Mouse (Mus musculus) lung, embryonic 15.5 days (tissue): Measurements from ENCODE around the gene Rnf145. TPM values are rescaled to one million over a fixed set of nuclear protein-coding genes. Genes with fewer than 3 reads are reported as not detected.
"Not testable (repeated sequence)": the region's sequence is repeated elsewhere in the genome, so short reads cannot be mapped to it uniquely, and the experiment has no call there.

Source experiments
- ATAC-seq: fragments of 200-750 bp; cut with Nextera tagmentation; 2 replicates; pipeline ENCODE4 v1.8.0; 2017; ENCODE audit warnings: moderate number of reproducible peaks, borderline replicate concordance; ENCODE audit not compliant: low FRiP score, low TSS enrichment; ENCODE audit errors: extremely low read depth
- H3K27ac ChIP-seq: fragments of 300-500 bp; sonication (generic); 2 replicates; pipeline ENCODE4 v1.5.1; 2015; ENCODE audit warnings: moderate library complexity, mild to moderate bottlenecking, inconsistent platforms
- H3K27me3 ChIP-seq: fragments of 300-500 bp; sonication (generic); 2 replicates; pipeline ENCODE4 v1.6.1; 2015; ENCODE audit warnings: inconsistent platforms
- H3K36me3 ChIP-seq: fragments of 300-500 bp; sonication (generic); 2 replicates; pipeline ENCODE4 v1.6.1; 2015; ENCODE audit warnings: inconsistent platforms
- H3K4me1 ChIP-seq: fragments of 300-500 bp; sonication (generic); 2 replicates; pipeline ENCODE4 v1.6.1; 2015; ENCODE audit warnings: inconsistent platforms
- H3K4me2 ChIP-seq: fragments of 300-500 bp; sonication (generic); 2 replicates; pipeline ENCODE4 v1.6.1; 2015; ENCODE audit warnings: inconsistent platforms, mild to moderate bottlenecking, moderate library complexity
- H3K4me3 ChIP-seq: fragments of 300-500 bp; sonication (generic); 2 replicates; pipeline ENCODE4 v1.5.1; 2015; ENCODE audit warnings: mild to moderate bottlenecking, inconsistent platforms
- H3K9ac ChIP-seq: fragments of 300-500 bp; sonication (generic); 2 replicates; pipeline ENCODE4 v1.6.1; 2015; ENCODE audit warnings: inconsistent platforms
- H3K9me3 ChIP-seq: fragments of 300-500 bp; sonication (generic); 2 replicates; pipeline ENCODE4 v1.6.1; 2016; ENCODE audit warnings: inconsistent platforms
- WGBS: fragments of 180-500 bp; shearing (Covaris S2); methylation state at CpG from one replicate; pipeline ENCODE4 v1.1.7; 2015; 5-methylcytosine and 5-hydroxymethylcytosine counted together
- polyA plus RNA-seq: library from polyadenylated mRNA; unstranded; fragments of >200 nt; fragmentation: Nextera tagmentation; extraction: Ambion mirVana; gene quantifications from 2 replicates; pipeline ENCODE4 v1.2.1, GENCODE M21; 2015

Rnf145 gene
- polyA plus RNA-seq, 1 experiment from 2014 or later = 77.2 TPM

GRCm38 (mm10) chr11:44554339-44554738, 35.6 kb downstream of the Rnf145 start:
- Histone ChIP-seq H3K4me3 (no peak overlapping the region), H3K4me1 (0 out of 2 replicates have a peak, but pooled peaks cover 2% of the 10 kb centered on the region), H3K9ac (no peak overlapping the region), H3K4me2 (no peak overlapping the region), H3K27me3 (no peaks in the 10 kb centered on the region), H3K36me3 (peaks cover 58% of the 10 kb centered on the region), H3K27ac (no peak overlapping the region), H3K9me3 (no peaks in the 10 kb centered on the region)
- WGBS = 51% methylated on average over 4 of the region's 4 CpGs
- ATAC-seq = peak; percentile 76

- 82% methylated on average over 3 of the region's 3 CpGs for WGBS
- H3K9me3 ChIP-seq = no peaks in the 10 kb centered on the region
- no peak overlapping the region for H3K4me2 ChIP-seq
- H3K36me3 ChIP-seq = peaks cover 51% of the 10 kb centered on the region
- H3K9ac ChIP-seq = no peak overlapping the region
- H3K4me3 ChIP-seq = no peak overlapping the region
- peaks cover 11% of the 10 kb centered on the region for H3K4me1 ChIP-seq
- H3K27me3 ChIP-seq = no peaks in the 10 kb centered on the region
- no peak for ATAC-seq
- H3K27ac ChIP-seq = no peak overlapping the region
These were observed 39.8 kb downstream of the Rnf145 start for GRCm38 (mm10) chr11:44558521-44558920.

GRCm38 (mm10) chr11:44559466-44559865, 40.7 kb downstream of the Rnf145 start:
- Histone ChIP-seq H3K27ac (no peak overlapping the region), H3K27me3 (no peaks in the 10 kb centered on the region), H3K4me2 (no peak overlapping the region), H3K4me1 (peaks cover 10% of the 10 kb centered on the region), H3K9me3 (no peaks in the 10 kb centered on the region), H3K36me3 (peaks cover 55% of the 10 kb centered on the region), H3K9ac (no peak overlapping the region), H3K4me3 (no peak overlapping the region)
- ATAC-seq = no peak
- 88% methylated on average over 6 of the region's 6 CpGs for WGBS

- WGBS = 94% methylated on average over 8 of the region's 8 CpGs
- no peak for ATAC-seq
- Histone ChIP-seq H3K9ac (no peak overlapping the region), H3K4me3 (no peak overlapping the region), H3K27me3 (no peaks in the 10 kb centered on the region), H3K9me3 (no peaks in the 10 kb centered on the region), H3K27ac (no peak overlapping the region), H3K36me3 (peaks cover 56% of the 10 kb centered on the region), H3K4me2 (no peak overlapping the region), H3K4me1 (peaks cover 8% of the 10 kb centered on the region)
These were observed 41.6 kb downstream of the Rnf145 start for GRCm38 (mm10) chr11:44560396-44560795.

GRCm38 (mm10) chr11:44561476-44562015, 42.8 kb downstream of the Rnf145 start:
- peaks cover 61% of the 10 kb centered on the region for H3K36me3 ChIP-seq
- no peak overlapping the region for H3K9ac ChIP-seq
- H3K4me2 ChIP-seq = no peak overlapping the region
- no peak overlapping the region for H3K4me3 ChIP-seq
- ATAC-seq = no peak
- peaks cover 8% of the 10 kb centered on the region for H3K4me1 ChIP-seq
- WGBS = 90% methylated on average over 21 of the region's 21 CpGs
- H3K9me3 ChIP-seq = no peaks in the 10 kb centered on the region
- no peak overlapping the region for H3K27ac ChIP-seq
- H3K27me3 ChIP-seq = no peaks in the 10 kb centered on the region

GRCm38 (mm10) chr11:44562389-44563135, 43.8 kb downstream of the Rnf145 start:
- Histone ChIP-seq H3K27ac (no peak overlapping the region; the same call in 1 of the 2 replicates), H3K27me3 (no peaks in the 10 kb centered on the region), H3K9ac (no peak overlapping the region), H3K4me3 (no peak overlapping the region), H3K4me2 (no peak overlapping the region), H3K4me1 (peaks cover 8% of the 10 kb centered on the region), H3K36me3 (peaks cover 56% of the 10 kb centered on the region), H3K9me3 (no peaks in the 10 kb centered on the region)
- ATAC-seq = no peak
- WGBS = 76% methylated on average over 9 of the region's 12 CpGs

- H3K4me3 ChIP-seq = no peak overlapping the region
- H3K27ac ChIP-seq = peak overlapping the region; percentile 27
- 0 out of 2 replicates have a peak, but pooled peaks have one; percentile 41 for ATAC-seq
- H3K9me3 ChIP-seq = no peaks in the 10 kb centered on the region
- H3K9ac ChIP-seq = no peak overlapping the region
- 81% methylated on average over 12 of the region's 12 CpGs for WGBS
- H3K36me3 ChIP-seq = peaks cover 52% of the 10 kb centered on the region
- no peak overlapping the region for H3K4me2 ChIP-seq
- no peaks in the 10 kb centered on the region for H3K27me3 ChIP-seq
- H3K4me1 ChIP-seq = peaks cover 8% of the 10 kb centered on the region
These were observed 45.6 kb downstream of the Rnf145 start for GRCm38 (mm10) chr11:44564245-44564864.

- Histone ChIP-seq H3K4me1 (peaks cover 8% of the 10 kb centered on the region), H3K4me3 (no peak overlapping the region), H3K36me3 (peaks cover 48% of the 10 kb centered on the region), H3K27ac (peak overlapping the region; percentile 27; the same call in 1 of the 2 replicates), H3K4me2 (no peak overlapping the region), H3K27me3 (no peaks in the 10 kb centered on the region), H3K9me3 (no peaks in the 10 kb centered on the region), H3K9ac (no peak overlapping the region)
- peak; percentile 53; the same call in 1 of the 2 replicates for ATAC-seq
These were observed 46.2 kb downstream of the Rnf145 start for GRCm38 (mm10) chr11:44564940-44565339.

- not testable (repeated sequence) for H3K4me2 ChIP-seq, ATAC-seq, H3K4me1 ChIP-seq, H3K9ac ChIP-seq, H3K27me3 ChIP-seq, H3K9me3 ChIP-seq, H3K4me3 ChIP-seq, H3K27ac ChIP-seq
- peaks cover 14% of the 10 kb centered on the region for H3K36me3 ChIP-seq
- WGBS = 77% methylated on average over 4 of the region's 4 CpGs
These were observed 51.6 kb downstream of the Rnf145 start for GRCm38 (mm10) chr11:44570336-44570735.

- no peak overlapping the region for H3K9ac ChIP-seq
- H3K4me3 ChIP-seq = no peak overlapping the region
- H3K4me1 ChIP-seq = no peaks in the 10 kb centered on the region
- ATAC-seq = no peak
- no peaks in the 10 kb centered on the region for H3K9me3 ChIP-seq
- 88% methylated on average over 5 of the region's 5 CpGs for WGBS
- no peaks in the 10 kb centered on the region for H3K36me3 ChIP-seq
- H3K27me3 ChIP-seq = no peaks in the 10 kb centered on the region
- no peak overlapping the region for H3K27ac ChIP-seq
- no peak overlapping the region for H3K4me2 ChIP-seq
These were observed 54.0 kb downstream of the Rnf145 start for GRCm38 (mm10) chr11:44572781-44573180.

- WGBS = 70% methylated on average over 3 of the region's 3 CpGs
- no peak overlapping the region for H3K27ac ChIP-seq
- no peak overlapping the region for H3K9ac ChIP-seq
- H3K4me3 ChIP-seq = no peak overlapping the region
- no peak overlapping the region for H3K4me2 ChIP-seq
- H3K4me1 ChIP-seq = no peaks in the 10 kb centered on the region
- no peaks in the 10 kb centered on the region for H3K27me3 ChIP-seq
- no peaks in the 10 kb centered on the region for H3K9me3 ChIP-seq
- no peaks in the 10 kb centered on the region for H3K36me3 ChIP-seq
- ATAC-seq = no peak
These were observed 54.6 kb downstream of the Rnf145 start for GRCm38 (mm10) chr11:44573396-44573795.

GRCm38 (mm10) chr11:44574391-44574790, 55.6 kb downstream of the Rnf145 start:
- Histone ChIP-seq H3K4me3 (no peak overlapping the region), H3K27me3 (no peaks in the 10 kb centered on the region), H3K4me2 (no peak overlapping the region), H3K36me3 (no peaks in the 10 kb centered on the region), H3K9me3 (no peaks in the 10 kb centered on the region), H3K9ac (no peak overlapping the region), H3K27ac (no peak overlapping the region), H3K4me1 (no peaks in the 10 kb centered on the region)
- ATAC-seq = no peak
- WGBS = 88% methylated on average over 8 of the region's 8 CpGs
